Mouse (Mus musculus): ENCODE measurements around the gene Ofcc1. TPM values are rescaled to one million over a fixed set of nuclear protein-coding genes. Genes with fewer than 3 reads are reported as not detected.

Gene Ofcc1
- polyA plus RNA-seq, 1 experiment, result not detected

DNA sequence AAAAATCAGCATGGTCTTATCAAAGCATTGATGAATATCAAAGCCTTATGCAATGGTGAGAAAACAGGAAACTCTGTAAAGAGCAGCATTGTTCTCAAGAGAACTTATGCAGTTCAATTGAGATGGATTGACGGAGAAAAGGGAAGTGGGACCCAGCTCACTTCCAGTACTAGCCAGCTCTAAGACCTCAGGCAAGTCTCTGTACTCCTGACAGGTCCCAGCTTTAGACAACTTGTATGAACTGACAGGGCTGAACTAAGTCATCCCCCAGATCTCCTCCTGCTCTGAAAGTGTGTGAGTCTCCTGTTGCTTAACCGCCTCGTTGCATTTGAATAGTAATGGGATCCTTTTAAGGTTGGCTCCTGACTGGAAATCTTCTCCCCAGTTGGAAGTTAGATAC, 225.2 kb downstream of the Ofcc1 start:
- TF ChIP-seq POLR2A (IDR thresholded peaks at IDR 0.05; ENCODE audit: low read depth, low read length), result no peak
- no peak for TF ChIP-seq CTCF (IDR thresholded peaks at IDR 0.05; ENCODE audit: extremely low read depth, insufficient read length, insufficient replicate concordance, low read depth, low read length)
- no peak overlapping the region for H3K4me3 ChIP-seq (ENCODE audit: low read depth, low read length)
- H3K36me3 ChIP-seq (ENCODE audit: control insufficient read depth, insufficient read depth, low read length), result no peaks in the 10 kb centered on the region
- no peaks in the 10 kb centered on the region for H3K4me1 ChIP-seq (ENCODE audit: control insufficient read depth, insufficient read depth, insufficient read length, low read length)
- no peaks in the 10 kb centered on the region for H3K27me3 ChIP-seq (ENCODE audit: control insufficient read depth, insufficient read depth, low read length)
- WGBS, result 54% methylated on average over 3 of the region's 3 CpGs
- no peak overlapping the region for H3K27ac ChIP-seq (ENCODE audit: insufficient read depth, low read depth, low read length)

- 68% methylated on average over 12 of the region's 12 CpGs for WGBS
- Histone ChIP-seq H3K27me3 (ENCODE audit: control insufficient read depth, insufficient read depth, low read length) (no peaks in the 10 kb centered on the region), H3K27ac (ENCODE audit: insufficient read depth, low read depth, low read length) (no peak overlapping the region), H3K4me3 (ENCODE audit: low read depth, low read length) (no peak overlapping the region), H3K36me3 (ENCODE audit: control insufficient read depth, insufficient read depth, low read length) (no peaks in the 10 kb centered on the region), H3K4me1 (ENCODE audit: control insufficient read depth, insufficient read depth, insufficient read length, low read length) (no peaks in the 10 kb centered on the region)
- TF ChIP-seq POLR2A (IDR thresholded peaks at IDR 0.05; ENCODE audit: low read depth, low read length), result no peak
- TF ChIP-seq CTCF (IDR thresholded peaks at IDR 0.05; ENCODE audit: extremely low read depth, insufficient read length, insufficient replicate concordance, low read depth, low read length), result no peak
Observed at GRCm38 (mm10) chr13:40135670-40136069, 225.6 kb downstream of the Ofcc1 start.

- no peaks in the 10 kb centered on the region for H3K4me1 ChIP-seq (ENCODE audit: control insufficient read depth, insufficient read depth, insufficient read length, low read length)
- WGBS, result 60% methylated on average over 2 of the region's 2 CpGs
- no peaks in the 10 kb centered on the region for H3K36me3 ChIP-seq (ENCODE audit: control insufficient read depth, insufficient read depth, low read length)
- no peaks in the 10 kb centered on the region for H3K27me3 ChIP-seq (ENCODE audit: control insufficient read depth, insufficient read depth, low read length)
- TF ChIP-seq CTCF (IDR thresholded peaks at IDR 0.05; ENCODE audit: extremely low read depth, insufficient read length, insufficient replicate concordance, low read depth, low read length) (no peak), POLR2A (IDR thresholded peaks at IDR 0.05; ENCODE audit: low read depth, low read length) (no peak)
- no peak overlapping the region for H3K27ac ChIP-seq (ENCODE audit: insufficient read depth, low read depth, low read length)
- no peak overlapping the region for H3K4me3 ChIP-seq (ENCODE audit: low read depth, low read length)
Observed at GRCm38 (mm10) chr13:40123868-40124267, 237.4 kb downstream of the Ofcc1 start.

- H3K4me1 ChIP-seq (ENCODE audit: control insufficient read depth, insufficient read depth, insufficient read length, low read length), result no peaks in the 10 kb centered on the region
- TF ChIP-seq POLR2A (IDR thresholded peaks at IDR 0.05; ENCODE audit: low read depth, low read length), result no peak
- no peak for TF ChIP-seq CTCF (IDR thresholded peaks at IDR 0.05; ENCODE audit: extremely low read depth, insufficient read length, insufficient replicate concordance, low read depth, low read length)
- H3K36me3 ChIP-seq (ENCODE audit: control insufficient read depth, insufficient read depth, low read length), result no peaks in the 10 kb centered on the region
- H3K27me3 ChIP-seq (ENCODE audit: control insufficient read depth, insufficient read depth, low read length), result no peaks in the 10 kb centered on the region
- no peak overlapping the region for H3K4me3 ChIP-seq (ENCODE audit: low read depth, low read length)
- H3K27ac ChIP-seq (ENCODE audit: insufficient read depth, low read depth, low read length), result no peak overlapping the region
- 34% methylated on average over 2 of the region's 2 CpGs for WGBS
Observed at GRCm38 (mm10) chr13:40112336-40112735, 248.9 kb downstream of the Ofcc1 start.

DNA sequence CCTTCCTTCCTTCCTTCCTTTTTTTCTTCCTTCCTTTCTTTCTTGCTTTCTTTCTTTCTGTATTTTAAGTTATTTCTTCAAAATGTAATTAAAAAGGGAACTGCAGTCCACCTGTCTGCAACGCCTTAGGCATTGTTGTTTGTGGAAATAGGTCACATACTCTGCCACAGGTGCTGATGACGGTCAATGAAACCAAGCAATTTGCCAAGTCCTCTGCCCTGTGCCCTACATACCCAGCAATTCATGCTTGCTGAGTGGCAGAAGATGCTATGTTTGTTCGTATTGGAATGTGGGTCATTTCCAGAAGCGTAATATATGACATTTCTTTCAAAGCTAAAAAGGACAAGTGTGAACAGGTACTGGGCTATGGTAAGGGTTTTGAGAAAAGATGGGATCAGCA, 285.0 kb downstream of the Ofcc1 start:
- no peak overlapping the region for H3K4me3 ChIP-seq (ENCODE audit: low read depth, low read length)
- no peaks in the 10 kb centered on the region for H3K4me1 ChIP-seq (ENCODE audit: control insufficient read depth, insufficient read depth, insufficient read length, low read length)
- H3K36me3 ChIP-seq (ENCODE audit: control insufficient read depth, insufficient read depth, low read length), result no peaks in the 10 kb centered on the region
- 85% methylated on average over 4 of the region's 4 CpGs for WGBS
- H3K27ac ChIP-seq (ENCODE audit: insufficient read depth, low read depth, low read length), result no peak overlapping the region
- TF ChIP-seq POLR2A (IDR thresholded peaks at IDR 0.05; ENCODE audit: low read depth, low read length), result no peak
- TF ChIP-seq CTCF (IDR thresholded peaks at IDR 0.05; ENCODE audit: extremely low read depth, insufficient read length, insufficient replicate concordance, low read depth, low read length), result no peak
- no peaks in the 10 kb centered on the region for H3K27me3 ChIP-seq (ENCODE audit: control insufficient read depth, insufficient read depth, low read length)

DNA sequence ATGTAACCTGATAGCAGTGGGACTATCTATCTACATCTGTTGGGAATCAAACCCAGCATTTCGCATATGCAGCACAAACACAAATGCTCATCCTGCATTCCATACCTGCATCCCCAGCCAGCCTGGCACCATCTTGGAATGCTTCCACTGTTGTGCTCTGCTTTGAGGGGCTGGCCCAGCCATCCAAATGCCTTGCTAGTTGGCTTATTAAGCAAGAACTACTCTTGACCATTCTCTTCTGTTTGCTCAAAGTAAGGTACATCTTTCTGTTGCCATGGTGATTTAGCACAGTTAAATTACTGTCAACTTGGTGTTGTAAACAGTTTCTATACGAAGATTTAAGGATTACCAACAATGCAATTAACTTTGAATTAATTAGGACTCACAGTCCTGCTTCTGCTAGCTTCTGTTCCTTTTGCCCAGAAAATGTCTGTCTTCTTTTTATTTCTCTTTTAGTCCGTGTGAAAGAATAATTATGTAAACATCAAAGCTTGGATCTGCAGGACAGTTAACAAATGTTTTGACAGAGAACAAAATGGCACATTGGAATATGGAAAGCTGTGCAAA, 286.3 kb downstream of the Ofcc1 start:
- H3K27ac ChIP-seq (ENCODE audit: insufficient read depth, low read depth, low read length), result no peak overlapping the region
- WGBS, result 53% methylated on average over 3 of the region's 3 CpGs
- H3K4me3 ChIP-seq (ENCODE audit: low read depth, low read length), result no peak overlapping the region
- H3K27me3 ChIP-seq (ENCODE audit: control insufficient read depth, insufficient read depth, low read length), result no peaks in the 10 kb centered on the region
- no peaks in the 10 kb centered on the region for H3K4me1 ChIP-seq (ENCODE audit: control insufficient read depth, insufficient read depth, insufficient read length, low read length)
- no peaks in the 10 kb centered on the region for H3K36me3 ChIP-seq (ENCODE audit: control insufficient read depth, insufficient read depth, low read length)
- TF ChIP-seq CTCF (IDR thresholded peaks at IDR 0.05; ENCODE audit: extremely low read depth, insufficient read length, insufficient replicate concordance, low read depth, low read length) (no peak), POLR2A (IDR thresholded peaks at IDR 0.05; ENCODE audit: low read depth, low read length) (no peak)

- 83% methylated on average over 1 of the region's 1 CpGs for WGBS
- Histone ChIP-seq H3K27ac (ENCODE audit: insufficient read depth, low read depth, low read length) (no peak overlapping the region), H3K4me3 (ENCODE audit: low read depth, low read length) (no peak overlapping the region), H3K27me3 (ENCODE audit: control insufficient read depth, insufficient read depth, low read length) (no peaks in the 10 kb centered on the region), H3K36me3 (ENCODE audit: control insufficient read depth, insufficient read depth, low read length) (no peaks in the 10 kb centered on the region), H3K4me1 (ENCODE audit: control insufficient read depth, insufficient read depth, insufficient read length, low read length) (no peaks in the 10 kb centered on the region)
- TF ChIP-seq CTCF (IDR thresholded peaks at IDR 0.05; ENCODE audit: extremely low read depth, insufficient read length, insufficient replicate concordance, low read depth, low read length), result no peak
- TF ChIP-seq POLR2A (IDR thresholded peaks at IDR 0.05; ENCODE audit: low read depth, low read length), result no peak
Observed at GRCm38 (mm10) chr13:40070004-40070403, 291.2 kb downstream of the Ofcc1 start.
